Comparison of ENCODE assay signal across 7 mouse cellular contexts in genomic region chr4:41722918-41723351, GRCm38 (mm10). TPM values are rescaled to one million over a fixed set of nuclear protein-coding genes. Genes with fewer than 3 reads are reported as not detected.
DNase-seq lines count a peak whose midpoint lies in the region; ATAC-seq lines count a peak whose summit lies in the region.

TSS of gene Dctn3 (minus strand) at chr4:41723170.

- peak within 1 kb of the TSS; percentile 79 for H3K9ac ChIP-seq in intestine, embryonic 15.5 days

- intact Hi-C loops in gastrocnemius, postnatal 36 days (cut with DNase I) = no loop called here
- intact Hi-C loops in left cerebral cortex, postnatal 25 days (cut with DNase I) = no loop called here

- WGBS in intestine, embryonic 15.5 days = under 1% methylated on average over 27 of the region's 27 CpGs
- WGBS in midbrain, embryonic 10.5 days = under 1% methylated on average over 27 of the region's 27 CpGs

- H3K4me3 ChIP-seq in intestine, embryonic 15.5 days (replicated peaks) = peak within 1 kb of the TSS; percentile 94
- peak within 1 kb of the TSS; percentile 95 for H3K4me3 ChIP-seq in midbrain, embryonic 10.5 days

- no peaks in the 10 kb centered on the region for H3K9me3 ChIP-seq in intestine, embryonic 15.5 days
- H3K9me3 ChIP-seq in midbrain, embryonic 10.5 days (replicated peaks) = no peaks in the 10 kb centered on the region

- H3K36me3 ChIP-seq in intestine, embryonic 15.5 days = peaks cover 8% of the 10 kb centered on the region
- H3K36me3 ChIP-seq in midbrain, embryonic 10.5 days = peaks cover 28% of the 10 kb centered on the region

- H3K4me1 ChIP-seq in intestine, embryonic 15.5 days (replicated peaks) = peaks cover 8% of the 10 kb centered on the region
- H3K4me1 ChIP-seq in midbrain, embryonic 10.5 days = peaks cover 35% of the 10 kb centered on the region

- H3K4me2 ChIP-seq in intestine, embryonic 15.5 days (replicated peaks) = peak within 1 kb of the TSS; percentile 68

- no peak within 1 kb of the TSS for H3K27ac ChIP-seq in intestine, embryonic 15.5 days
- peak within 1 kb of the TSS; percentile 87 for H3K27ac ChIP-seq in midbrain, embryonic 10.5 days (replicated peaks)

- peak; percentile 98 for ATAC-seq in intestine, embryonic 15.5 days

- peak; percentile 92 for DNase-seq in adrenal gland, adult 2 months
- DNase-seq in embryo, embryonic 11.5 days (ENCODE audit: low read depth, low spot score) = peak; percentile 91
- DNase-seq in gastrocnemius, postnatal 36 days = peak; percentile 72 to 77
- DNase-seq in left cerebral cortex, postnatal 25 days (ENCODE audit: low spot score in 2 of 2) = peak; percentile 94 to 98
- DNase-seq in midbrain, embryonic 10.5 days (ENCODE audit: low spot score) = peak; percentile 89
- DNase-seq in right cerebral cortex, postnatal 4 days = peak; percentile 74

- peaks cover 42% of the 10 kb centered on the region for H3K27me3 ChIP-seq in intestine, embryonic 15.5 days (replicated peaks)
- peaks cover 44% of the 10 kb centered on the region for H3K27me3 ChIP-seq in midbrain, embryonic 10.5 days (ENCODE audit: low read depth, poor library complexity, severe bottlenecking)

RNA-seq across cellular contexts. Expression of gene Dctn3, which starts in this region (rescaled TPM):
- 100 to 1,000 TPM; 105 to 128 TPM for total RNA-seq in adrenal gland, adult 2 months (2021)
- 51.7 and 60.7 TPM in 2 replicates for polyA plus RNA-seq in adrenal gland, adult 2 months (2012; rRNA removed)
- total RNA-seq in gastrocnemius, postnatal 36 days (2021) = 10 to 100 TPM; 40.9 to 41.9 TPM
- polyA plus RNA-seq in intestine, embryonic 15.5 days (2015; fragmentation: Nextera tagmentation; extraction: Ambion mirVana) = 122 and 131 TPM in 2 replicates
- 100 to 1,000 TPM; 174 to 191 TPM for total RNA-seq in left cerebral cortex, postnatal 25 days (2021)
- 150 and 167 TPM in 2 replicates for polyA plus RNA-seq in midbrain, embryonic 10.5 days (2016; fragmentation: Nextera tagmentation; extraction: Ambion mirVana)
